Mouse (Mus musculus) central nervous system, embryonic 14 days (tissue): ENCODE data around the gene Ltbp1. TPM values are rescaled to one million over a fixed set of nuclear protein-coding genes. Genes with fewer than 3 reads are reported as not detected.

Experiments used
- polyA plus RNA-seq: library from polyadenylated mRNA; depleted of rRNA; stranded (reverse); fragments of >200 nt; gene quantifications from 2 replicates; pipeline ENCODE4 v1.2.3, GENCODE M21; 2012; rRNA removed

Gene Ltbp1
- 6.3 and 13.3 TPM in 2 replicates for polyA plus RNA-seq

DNA sequence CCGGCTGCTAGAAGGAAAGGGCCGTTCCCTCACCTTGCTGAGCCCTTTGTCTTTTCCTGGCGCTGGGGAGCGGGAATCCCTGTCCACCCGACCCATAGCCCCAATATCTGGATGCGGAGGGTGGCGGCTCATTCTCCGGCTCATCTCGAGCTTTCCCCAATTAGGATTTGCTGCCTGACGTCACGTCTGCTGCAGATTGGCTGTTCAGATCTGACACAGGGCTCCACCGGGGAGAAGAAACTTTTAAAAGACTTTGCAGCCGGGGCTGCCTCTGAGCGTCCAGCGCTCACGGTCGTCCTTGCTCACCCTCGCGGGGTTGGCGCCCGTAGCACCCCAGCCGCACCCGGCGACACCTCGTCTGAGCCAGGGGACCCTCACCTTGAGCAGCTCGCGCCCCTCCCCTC lies at the start of gene Ltbp1:
Ltbp1 (plus strand) TSS at position 288 of the 404 bp plus-strand sequence.

GRCm38 (mm10) chr17:75435599-75435998 lies 430.2 kb downstream of the Ltbp1 start, which contains the start of gene Rasgrp3:
Rasgrp3 (plus strand) TSS chr17:75435896.

